Mouse (Mus musculus) myocyte (in vitro differentiated cells): ENCODE results near the gene Ttc29. TPM values are rescaled to one million over a fixed set of nuclear protein-coding genes. Genes with fewer than 3 reads are reported as not detected.

ENCODE experiments used
- H3K27me3 ChIP-seq: one replicate; pipeline ENCODE4 v1.6.1; 2011; ENCODE audit not compliant: control insufficient read depth, insufficient read depth, insufficient read length
- H3K36me3 ChIP-seq: one replicate; pipeline ENCODE4 v1.6.1; 2011; ENCODE audit not compliant: control insufficient read depth, insufficient read depth
- H3K4me2 ChIP-seq: one replicate; pipeline ENCODE4 v1.6.1; 2011; ENCODE audit warnings: low read depth, control low read depth
- H3K4me3 ChIP-seq: one replicate; pipeline ENCODE4 v1.5.1; 2011; ENCODE audit warnings: mild to moderate bottlenecking, control low read depth, moderate library complexity
- H3K79me2 ChIP-seq: one replicate; pipeline ENCODE4 v1.6.1; 2011; ENCODE audit not compliant: control insufficient read depth, insufficient read depth
- H3ac ChIP-seq: one replicate; pipeline ENCODE4 v1.6.1; 2011; ENCODE audit not compliant: control insufficient read depth, insufficient read length
- CEBPB ChIP-seq: IDR thresholded peaks from 2 replicates; pipeline ENCODE4 v1.6.1; 2011; ENCODE audit warnings: mild to moderate bottlenecking, moderate library complexity; ENCODE audit not compliant: poor library complexity, insufficient read depth, severe bottlenecking
- E2F4 ChIP-seq: IDR thresholded peaks from one replicate; pipeline ENCODE4 v1.6.1; 2011; ENCODE audit warnings: mild to moderate bottlenecking, control low read depth, moderate library complexity; ENCODE audit not compliant: insufficient read depth
- MAX ChIP-seq: IDR thresholded peaks from one replicate; pipeline ENCODE4 v1.6.1; 2011; ENCODE audit warnings: low read depth, mild to moderate bottlenecking, control low read depth
- MYOD1 ChIP-seq, 3 experiments: IDR thresholded peaks; one replicate each; pipeline ENCODE4 v1.6.1; 2011; ENCODE audit warnings: control low read depth in 2 of 3, low read depth in 2 of 3, mild to moderate bottlenecking in 2 of 3, moderate library complexity in 1 of 3; ENCODE audit not compliant: insufficient read length in 2 of 3, control insufficient read depth in 1 of 3
- MYOG ChIP-seq, 3 experiments: IDR thresholded peaks; one replicate each; pipeline ENCODE4 v1.6.1; 2011; ENCODE audit warnings: control low read depth in 2 of 3, low read depth in 2 of 3, mild to moderate bottlenecking in 2 of 3; ENCODE audit not compliant: insufficient read length in 2 of 3, control insufficient read depth in 1 of 3, insufficient read depth in 1 of 3
- POLR2A ChIP-seq: IDR thresholded peaks from one replicate; pipeline ENCODE4 v1.6.1; 2011; ENCODE audit warnings: low read depth, mild to moderate bottlenecking, control low read depth, moderate library complexity; ENCODE audit not compliant: insufficient read length
- POLR2AphosphoS2 ChIP-seq: IDR thresholded peaks from one replicate; pipeline ENCODE4 v1.6.1; 2011; ENCODE audit warnings: low read depth, control low read depth; ENCODE audit not compliant: insufficient read length
- REST ChIP-seq: IDR thresholded peaks from one replicate; pipeline ENCODE4 v1.6.1; 2011; ENCODE audit warnings: mild to moderate bottlenecking, control low read depth, moderate library complexity; ENCODE audit not compliant: insufficient read depth, insufficient read length
- SRF ChIP-seq: IDR thresholded peaks from one replicate; pipeline ENCODE4 v1.6.1; 2011; ENCODE audit warnings: low read depth; ENCODE audit not compliant: control insufficient read depth, insufficient read length
- TCF12 ChIP-seq: IDR thresholded peaks from one replicate; pipeline ENCODE4 v1.6.1; 2011; ENCODE audit warnings: mild to moderate bottlenecking, control low read depth; ENCODE audit not compliant: poor library complexity, insufficient read depth, severe bottlenecking
- TCF3 ChIP-seq: IDR thresholded peaks from one replicate; pipeline ENCODE4 v1.6.1; 2011; ENCODE audit warnings: low read depth, control low read depth; ENCODE audit not compliant: insufficient read length
- USF1 ChIP-seq: IDR thresholded peaks from one replicate; pipeline ENCODE4 v1.6.1; 2011; ENCODE audit warnings: low read depth, mild to moderate bottlenecking, control low read depth, moderate library complexity
- polyA plus RNA-seq: library from polyadenylated mRNA; unstranded; fragments of >200 nt; fragmentation: generic; extraction: Trizol; gene quantifications from one replicate; pipeline ENCODE4 v1.2.1, GENCODE M21; 2012; ENCODE audit warnings: missing spikeins

Gene Ttc29
- polyA plus RNA-seq, 1 experiment, result not detected

GRCm38 (mm10) chr8:78419272-78419671 is 206.2 kb downstream of the Ttc29 start:
- Histone ChIP-seq H3ac (no peak overlapping the region), H3K4me2 (no peak overlapping the region), H3K4me3 (no peak overlapping the region), H3K27me3 (peaks cover 6% of the 10 kb centered on the region), H3K36me3 (no peaks in the 10 kb centered on the region), H3K79me2 (no peaks in the 10 kb centered on the region)
- TF ChIP-seq POLR2AphosphoS2 (no peak), POLR2A (no peak), TCF3 (no peak), USF1 (no peak)

GRCm38 (mm10) chr8:78420101-78420503 is 207.0 kb downstream of the Ttc29 start:
- H3K4me3 ChIP-seq, result no peak overlapping the region
- H3K79me2 ChIP-seq, result no peaks in the 10 kb centered on the region
- H3K27me3 ChIP-seq, result peaks cover 6% of the 10 kb centered on the region
- H3K4me2 ChIP-seq, result no peak overlapping the region
- TF ChIP-seq POLR2A (no peak), CEBPB (no peak), TCF12 (no peak), USF1 (no peak), TCF3 (no peak), MYOG (IDR thresholded peaks at IDR 0.05; ENCODE audit: control insufficient read depth in 1 of 3, insufficient read depth in 1 of 3, insufficient read length in 2 of 3, low read depth in 2 of 3) (no peak), POLR2AphosphoS2 (no peak)
- no peak overlapping the region for H3ac ChIP-seq
- H3K36me3 ChIP-seq, result no peaks in the 10 kb centered on the region

GRCm38 (mm10) chr8:78423937-78424336 is 210.8 kb downstream of the Ttc29 start:
- TF ChIP-seq MAX (no peak), USF1 (no peak), TCF12 (no peak), REST (no peak), MYOD1 (IDR thresholded peaks at IDR 0.05; ENCODE audit: control insufficient read depth in 1 of 3, insufficient read length in 2 of 3, low read depth in 2 of 3) (no peak), CEBPB (no peak), POLR2AphosphoS2 (no peak), SRF (no peak), MYOG (IDR thresholded peaks at IDR 0.05; ENCODE audit: control insufficient read depth in 1 of 3, insufficient read depth in 1 of 3, insufficient read length in 2 of 3, low read depth in 2 of 3) (no peak), POLR2A (no peak), E2F4 (no peak), TCF3 (no peak)
- Histone ChIP-seq H3K27me3 (peaks cover 22% of the 10 kb centered on the region), H3K79me2 (no peaks in the 10 kb centered on the region), H3K36me3 (no peaks in the 10 kb centered on the region), H3ac (no peak overlapping the region), H3K4me2 (no peak overlapping the region), H3K4me3 (no peak overlapping the region)

- no peak overlapping the region for H3K4me2 ChIP-seq
- H3ac ChIP-seq, result no peak overlapping the region
- H3K4me3 ChIP-seq, result no peak overlapping the region
- TF ChIP-seq SRF (no peak), TCF3 (no peak), MYOD1 (IDR thresholded peaks at IDR 0.05; ENCODE audit: control insufficient read depth in 1 of 3, insufficient read length in 2 of 3, low read depth in 2 of 3) (no peak), MYOG (IDR thresholded peaks at IDR 0.05; ENCODE audit: control insufficient read depth in 1 of 3, insufficient read depth in 1 of 3, insufficient read length in 2 of 3, low read depth in 2 of 3) (no peak), POLR2A (no peak), REST (no peak), TCF12 (no peak), E2F4 (no peak), POLR2AphosphoS2 (no peak), MAX (no peak)
- H3K36me3 ChIP-seq, result no peaks in the 10 kb centered on the region
- no peaks in the 10 kb centered on the region for H3K79me2 ChIP-seq
- H3K27me3 ChIP-seq, result peaks cover 22% of the 10 kb centered on the region
Observed at GRCm38 (mm10) chr8:78426455-78426854, 213.4 kb downstream of the Ttc29 start.

- H3K4me3 ChIP-seq, result no peak overlapping the region
- no peaks in the 10 kb centered on the region for H3K36me3 ChIP-seq
- H3K27me3 ChIP-seq, result peaks cover 22% of the 10 kb centered on the region
- no peaks in the 10 kb centered on the region for H3K79me2 ChIP-seq
- no peak overlapping the region for H3K4me2 ChIP-seq
- H3ac ChIP-seq, result no peak overlapping the region
- no peak for TF ChIP-seq TCF12
- TF ChIP-seq SRF, result no peak
- TF ChIP-seq CEBPB, result no peak
- no peak for TF ChIP-seq MYOD1 (IDR thresholded peaks at IDR 0.05; ENCODE audit: control insufficient read depth in 1 of 3, insufficient read length in 2 of 3, low read depth in 2 of 3)
- no peak for TF ChIP-seq TCF3
- TF ChIP-seq E2F4, result no peak
- TF ChIP-seq MYOG (IDR thresholded peaks at IDR 0.05; ENCODE audit: control insufficient read depth in 1 of 3, insufficient read depth in 1 of 3, insufficient read length in 2 of 3, low read depth in 2 of 3), result no peak
Observed at GRCm38 (mm10) chr8:78426875-78427768, 214.0 kb downstream of the Ttc29 start.
